Mouse (Mus musculus) gastrocnemius, adult 2 months (tissue): Measurements from ENCODE around the gene Mtr. TPM values are rescaled to one million over a fixed set of nuclear protein-coding genes. Genes with fewer than 3 reads are reported as not detected.

Experiments used
- DNase-seq: peaks from one replicate; pipeline ENCODE4 v3.0.0; 2022
- H3K27ac ChIP-seq: fragments of 200-600 bp; 2 replicates; pipeline ENCODE4 v1.8.1; 2022; ENCODE audit warnings: mild to moderate bottlenecking
- H3K4me3 ChIP-seq: fragments of 200-600 bp; 2 replicates; pipeline ENCODE4 v1.8.1; 2022; ENCODE audit warnings: mild to moderate bottlenecking, moderate library complexity
- CTCF ChIP-seq: fragments of 200-600 bp; IDR thresholded peaks from 2 replicates; pipeline ENCODE4 v1.8.1; 2022; ENCODE audit warnings: antibody characterized with exemption, mild to moderate bottlenecking, moderate library complexity
- intact Hi-C: fragments of 180-260 bp; cut with DNase I; formaldehyde crosslinking; loops from one replicate; pipeline ENCODE4 v1.15.1; 2025
- total RNA-seq, 2 experiments: library from RNA; stranded (reverse); gene quantifications; 2 replicates each; pipeline ENCODE4 v1.2.3; 2021

The Mtr gene
- total RNA-seq, 2 experiments from 2014 or later: 15.6 to 18.0 TPM

DNA sequence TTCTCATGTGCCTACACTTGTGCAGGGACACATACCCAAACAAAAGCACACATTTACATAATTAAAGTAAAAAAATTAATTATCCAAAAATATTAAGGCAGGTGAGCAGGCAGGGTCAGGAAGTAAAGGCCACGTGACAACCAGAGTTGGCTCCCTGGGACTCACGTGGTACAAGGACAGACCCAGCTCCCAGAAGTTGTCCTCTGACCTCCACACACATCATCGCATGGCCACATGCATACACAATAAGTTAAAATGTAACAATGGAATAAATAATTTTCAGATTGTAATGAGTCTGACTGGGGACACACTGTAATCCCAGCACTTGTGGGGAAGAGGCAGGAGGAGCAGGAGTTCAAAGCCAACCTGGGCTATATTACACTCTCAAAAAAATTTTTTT, 10.1 kb upstream of the Mtr start:
- no peak overlapping the region for H3K4me3 ChIP-seq
- TF ChIP-seq CTCF: no peak

DNA sequence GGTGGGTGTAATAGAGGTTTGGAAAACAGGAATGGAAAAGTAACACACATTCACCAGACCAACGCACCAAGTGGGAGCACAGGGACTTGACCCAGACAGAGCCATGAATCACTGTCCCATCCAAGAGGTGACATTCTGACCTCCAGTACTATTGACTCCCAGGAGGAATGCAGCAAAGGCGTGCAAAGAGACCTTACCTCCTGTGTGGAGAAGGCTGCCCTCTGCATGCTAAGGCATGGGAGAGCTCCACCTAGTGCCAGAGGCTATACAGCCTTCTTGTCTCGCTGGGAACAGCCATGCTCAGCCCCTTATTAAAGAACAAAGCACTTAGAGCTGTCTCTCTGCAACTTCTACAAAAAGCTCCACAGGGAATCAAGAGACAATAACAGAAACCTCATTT, 9.2 kb upstream of the Mtr start:
- intact Hi-C loops: no loop called here
- no peak overlapping the region for H3K4me3 ChIP-seq
- no peak overlapping the region for H3K27ac ChIP-seq
- DNase-seq: no peak
- TF ChIP-seq CTCF: peak; percentile 59

More for the DNA sequence above, 10.1 kb upstream of the Mtr start:
- no peak for DNase-seq
- intact Hi-C loops: no loop called here
- H3K27ac ChIP-seq: no peak overlapping the region

DNA sequence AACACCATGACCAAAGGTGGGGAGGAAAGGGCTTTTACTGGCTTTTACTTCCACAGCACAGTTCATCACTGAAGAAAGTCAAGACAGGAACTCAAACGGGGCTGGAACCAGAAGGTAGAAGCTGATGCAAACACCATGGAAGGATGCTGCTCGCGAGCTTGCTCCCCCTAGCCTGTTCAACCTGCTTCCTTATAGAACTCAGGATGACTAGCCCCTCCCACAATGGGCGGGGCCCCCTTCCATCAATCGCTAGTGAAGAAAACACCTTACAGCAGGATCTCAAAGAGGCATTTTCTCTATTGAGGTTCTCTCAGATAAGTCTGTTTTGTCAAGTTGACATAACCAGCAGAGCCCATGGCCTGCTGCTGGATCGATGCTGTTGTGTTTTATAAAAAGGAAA, 6.1 kb upstream of the Mtr start:
- DNase-seq: no peak
- H3K27ac ChIP-seq: no peak overlapping the region
- TF ChIP-seq CTCF: no peak
- H3K4me3 ChIP-seq: no peak overlapping the region
- intact Hi-C loops: no loop called here

DNA sequence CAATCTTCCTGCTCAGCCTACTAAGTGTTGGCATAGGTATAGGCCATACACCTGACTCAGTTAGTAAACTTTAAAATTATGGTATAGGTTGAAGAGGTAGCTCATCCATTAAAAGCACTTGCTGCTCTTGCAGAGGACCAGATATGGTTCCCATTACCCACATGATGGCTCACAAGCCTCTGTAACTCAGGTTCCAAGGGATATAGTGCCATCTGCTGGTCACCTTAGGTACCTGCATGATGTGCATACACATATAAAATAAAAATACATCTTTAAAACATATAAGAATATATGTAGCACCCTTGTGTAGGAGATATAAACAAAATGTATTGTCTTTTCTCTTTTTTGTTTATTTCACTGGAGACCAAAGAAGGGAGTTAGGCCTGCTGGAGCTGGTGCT, 3.6 kb upstream of the Mtr start:
- TF ChIP-seq CTCF: peak; percentile 41
- no peak for DNase-seq
- no peak overlapping the region for H3K27ac ChIP-seq
- no peak overlapping the region for H3K4me3 ChIP-seq
- intact Hi-C loops: no loop called here

DNA sequence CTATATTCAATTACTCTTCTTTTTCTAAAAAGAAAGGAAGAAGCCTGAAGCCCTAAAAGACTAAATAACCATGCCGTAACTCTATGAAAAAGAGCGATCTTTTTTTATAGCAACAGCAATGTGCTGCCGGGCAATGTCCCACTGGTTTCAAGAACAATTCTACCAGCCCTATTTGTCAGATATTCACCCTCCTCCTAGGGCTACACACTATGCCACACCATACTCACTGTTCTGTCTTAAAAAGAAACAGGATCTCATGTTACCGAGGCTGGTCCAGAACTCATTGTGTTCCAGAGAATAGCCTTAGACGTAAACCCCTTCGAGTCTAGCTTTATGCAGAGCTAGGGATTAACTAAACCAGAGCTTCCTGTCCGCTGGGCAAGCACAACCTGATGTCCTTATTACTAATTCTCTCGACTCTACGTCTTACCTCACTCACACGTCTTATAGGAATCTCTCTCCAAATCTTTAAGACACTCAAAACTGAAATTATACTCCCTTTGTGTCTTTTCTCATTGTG, 982 bp downstream of the Mtr start:
- DNase-seq: no peak
- intact Hi-C loops: loop anchor here (5.0 kb wide), 1 partner anchor 45 kb away; no protein-coding TSS in a partner anchor
- no peak for TF ChIP-seq CTCF

DNA sequence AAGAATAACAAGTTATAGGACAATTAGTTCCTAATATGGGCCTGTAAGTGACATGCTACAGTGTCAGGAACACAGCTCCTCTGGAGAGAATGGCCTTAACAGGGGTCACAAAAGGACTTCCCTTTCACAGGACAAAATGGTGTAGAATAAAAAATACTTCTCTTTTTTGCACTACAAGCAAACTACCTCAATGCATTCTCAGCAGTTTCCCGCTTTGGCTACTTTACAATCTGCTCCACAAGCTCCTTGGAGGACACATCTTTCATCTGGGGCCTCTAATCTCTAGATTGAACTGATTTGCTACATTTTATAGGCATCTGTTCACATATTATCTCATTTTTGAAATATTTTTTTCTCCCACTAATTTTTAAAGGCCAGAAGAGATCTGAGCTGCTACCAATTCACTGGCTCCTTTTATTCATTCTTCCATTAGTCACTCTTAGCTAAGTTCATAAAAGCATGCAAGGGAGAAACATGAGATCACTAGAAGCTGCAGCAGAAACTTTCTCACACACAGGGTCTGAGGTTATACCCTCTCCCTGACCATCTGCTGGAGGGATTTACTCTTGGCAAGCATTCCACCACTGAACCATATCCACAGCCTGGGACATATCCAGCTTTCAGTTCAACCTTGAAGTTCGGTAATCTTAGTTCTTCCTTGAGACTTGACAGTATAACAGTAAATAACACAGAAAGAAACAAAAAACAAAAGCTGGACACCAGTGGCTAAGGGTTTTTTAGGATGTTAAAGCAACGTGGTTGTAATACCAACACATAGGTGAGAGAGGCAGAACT, 1.8 kb downstream of the Mtr start:
- Histone ChIP-seq H3K4me3 (peak overlapping the region; percentile 96), H3K27ac (peak overlapping the region; percentile 95)
- intact Hi-C loops: loop anchor here (5.0 kb wide), 1 partner anchor 44 kb away; no protein-coding TSS in a partner anchor
- no peak for TF ChIP-seq CTCF
- no peak for DNase-seq

More for the DNA sequence above, 982 bp downstream of the Mtr start:
- Histone ChIP-seq H3K27ac (peak overlapping the region; percentile 95), H3K4me3 (peak overlapping the region; percentile 96)

DNA sequence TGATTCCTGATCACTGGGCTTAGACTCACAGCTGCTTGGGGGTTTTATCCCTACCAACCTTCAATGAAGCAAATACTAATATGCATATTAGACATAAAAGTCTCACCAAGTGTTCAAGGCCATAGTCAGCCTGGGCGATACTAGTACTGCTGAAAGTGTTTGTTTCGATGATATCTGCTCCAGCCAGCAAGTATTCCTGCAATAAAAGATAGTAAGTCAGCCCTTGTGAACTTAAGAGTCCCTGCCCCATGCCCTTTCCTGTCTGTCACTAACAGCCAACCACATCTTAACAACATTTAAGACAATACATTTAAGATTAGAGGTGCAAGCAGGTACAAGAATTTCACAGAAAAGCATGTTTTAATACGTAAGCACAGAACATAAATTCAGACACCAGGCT, 7.4 kb downstream of the Mtr start:
- no peak for TF ChIP-seq CTCF
- Histone ChIP-seq H3K27ac (no peak overlapping the region), H3K4me3 (no peak overlapping the region)
- intact Hi-C loops: no loop called here
- DNase-seq: no peak

DNA sequence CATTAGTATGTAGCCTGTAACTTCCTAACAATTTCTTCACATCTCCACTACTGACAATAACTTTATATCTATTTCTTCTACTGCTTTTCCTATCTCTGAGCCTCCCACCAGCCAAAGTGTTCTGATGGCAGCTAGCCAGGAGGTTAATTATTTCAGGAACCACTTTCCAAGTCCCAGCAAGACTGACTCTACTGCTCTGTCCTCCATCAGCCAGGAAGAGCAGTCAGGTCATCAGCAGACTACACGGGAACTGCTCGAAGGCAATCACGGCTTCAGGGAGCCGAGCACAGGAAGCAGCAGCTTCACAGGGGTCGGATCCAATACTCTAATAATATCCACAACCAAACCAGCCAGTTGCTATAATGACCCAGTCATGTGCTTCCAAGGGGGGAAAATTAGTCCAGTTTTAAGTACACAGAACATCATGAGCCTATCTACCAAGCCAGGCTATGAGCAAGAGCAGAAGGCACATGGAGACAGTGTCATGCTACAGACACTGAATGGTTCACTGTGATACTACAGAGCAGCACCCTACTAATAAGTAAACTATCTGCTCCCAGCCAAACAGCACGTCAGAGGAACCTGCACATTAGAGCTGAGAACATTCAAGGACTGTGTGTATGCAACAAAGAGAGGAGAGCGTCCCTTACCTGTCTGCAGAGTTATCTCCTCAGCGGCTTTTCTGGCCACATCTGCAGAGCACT, 8.6 kb downstream of the Mtr start:
- TF ChIP-seq CTCF: no peak
- intact Hi-C loops: no loop called here
- H3K4me3 ChIP-seq: no peak overlapping the region
- DNase-seq: no peak
- peak overlapping the region; percentile 35; the same call in 1 of the 2 replicates for H3K27ac ChIP-seq

DNA sequence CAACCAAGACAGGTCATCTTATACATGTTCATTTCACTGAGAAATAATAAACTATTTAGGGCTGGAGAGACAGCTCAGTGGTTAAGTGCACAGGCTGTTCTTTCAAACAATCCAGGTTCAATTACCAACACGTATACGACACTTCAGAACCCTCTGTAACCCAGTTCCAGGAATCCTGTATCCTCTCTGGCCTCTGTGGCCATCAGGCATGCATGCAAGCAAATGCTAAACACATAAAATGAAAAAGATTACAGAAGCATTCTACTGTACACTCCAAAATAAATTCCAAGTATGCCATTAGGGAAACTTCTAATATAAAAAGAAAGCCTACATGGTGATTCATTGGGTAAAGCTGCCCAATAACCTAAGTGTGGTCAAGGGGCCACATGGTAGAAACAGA, 12.0 kb downstream of the Mtr start:
- intact Hi-C loops: no loop called here
- no peak for TF ChIP-seq CTCF
- no peak for DNase-seq
- Histone ChIP-seq H3K27ac (no peak overlapping the region), H3K4me3 (no peak overlapping the region)

DNA sequence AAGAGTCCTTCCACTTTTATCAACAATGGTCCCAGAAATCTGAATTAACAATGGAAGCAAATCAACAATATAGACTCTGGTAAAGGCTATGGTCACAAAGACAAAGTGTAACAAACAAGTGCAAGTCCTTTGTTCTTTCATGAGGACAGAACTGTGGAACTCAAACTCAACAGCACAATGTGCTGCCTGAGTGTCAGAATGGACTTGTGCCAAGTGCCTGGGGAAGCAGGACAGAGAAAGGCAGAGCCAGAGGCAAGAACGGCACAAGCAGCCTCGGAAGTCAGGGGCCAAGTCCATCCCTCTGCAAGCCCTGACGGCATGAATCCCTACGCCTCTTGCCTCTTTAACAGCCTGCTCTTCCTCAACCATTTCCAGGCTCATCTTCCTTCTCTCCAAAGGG, 13.9 kb downstream of the Mtr start:
- no peak overlapping the region for H3K4me3 ChIP-seq
- H3K27ac ChIP-seq: no peak overlapping the region
- DNase-seq: no peak
- no peak for TF ChIP-seq CTCF
- intact Hi-C loops: no loop called here

DNA sequence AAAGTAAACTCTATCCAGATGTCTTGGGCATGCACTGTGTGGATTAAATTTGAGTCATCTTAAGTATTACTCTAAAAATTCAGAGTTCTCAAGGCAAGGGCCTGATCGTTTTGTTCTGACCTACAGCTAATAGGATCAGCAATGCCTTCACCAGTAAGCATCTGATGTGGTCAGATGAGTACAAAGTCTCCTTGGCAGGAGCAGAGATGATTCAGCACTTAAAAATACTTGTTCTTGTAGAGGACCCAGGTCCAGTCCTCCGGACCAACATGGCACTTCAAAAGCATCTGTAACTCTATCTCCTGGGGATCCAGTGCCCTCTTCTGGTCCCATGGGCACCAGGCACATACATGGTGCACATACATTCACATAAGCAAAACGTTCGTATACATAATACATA, 25.8 kb downstream of the Mtr start:
- no peak for TF ChIP-seq CTCF
- intact Hi-C loops: no loop called here
- Histone ChIP-seq H3K27ac (no peak overlapping the region), H3K4me3 (no peak overlapping the region)
- no peak for DNase-seq

DNA sequence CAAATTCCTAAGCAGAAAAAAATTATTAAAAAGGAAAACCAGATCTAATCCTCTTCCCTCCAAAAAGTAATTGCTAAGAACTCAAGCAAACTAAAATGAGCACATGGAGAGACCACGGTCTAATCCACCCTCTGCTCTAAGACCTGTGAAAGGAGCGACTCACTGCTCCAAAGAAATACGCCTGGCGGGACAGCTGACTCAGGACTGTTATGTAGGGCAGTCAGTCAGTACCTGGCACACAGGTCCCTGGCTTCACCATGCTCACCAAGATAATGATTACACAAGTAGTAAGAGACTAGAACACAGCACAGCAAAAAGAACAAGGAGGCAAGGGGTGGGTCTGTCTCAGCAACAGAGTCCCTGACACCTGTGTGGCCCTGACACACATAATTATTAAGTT, 29.7 kb downstream of the Mtr start:
- TF ChIP-seq CTCF: no peak
- intact Hi-C loops: no loop called here
- peak; percentile 54 for DNase-seq
- Histone ChIP-seq H3K4me3 (no peak overlapping the region), H3K27ac (peak overlapping the region; percentile 60)

DNA sequence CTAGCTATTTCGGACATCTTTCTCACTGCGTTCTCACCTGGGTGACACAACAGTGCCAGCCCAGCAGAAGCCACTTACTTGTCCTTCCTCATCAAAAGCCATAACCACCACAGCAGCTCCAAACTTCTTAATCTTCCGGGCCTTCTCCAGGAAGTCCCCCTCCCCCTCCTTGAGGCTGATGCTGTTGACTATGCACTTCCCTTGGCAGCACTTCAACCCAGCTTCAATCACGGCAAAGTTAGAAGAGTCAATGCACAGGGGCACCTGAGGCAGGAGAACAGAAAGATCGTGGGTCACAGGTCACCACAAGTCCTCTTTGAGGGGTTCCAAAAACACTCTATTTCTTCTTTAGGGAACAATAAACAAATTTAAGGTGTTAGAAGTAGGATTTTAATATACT, 30.3 kb downstream of the Mtr start:
- intact Hi-C loops: no loop called here
- DNase-seq: no peak
- TF ChIP-seq CTCF: no peak
- H3K4me3 ChIP-seq: no peak overlapping the region
- peak overlapping the region; percentile 60 for H3K27ac ChIP-seq

DNA sequence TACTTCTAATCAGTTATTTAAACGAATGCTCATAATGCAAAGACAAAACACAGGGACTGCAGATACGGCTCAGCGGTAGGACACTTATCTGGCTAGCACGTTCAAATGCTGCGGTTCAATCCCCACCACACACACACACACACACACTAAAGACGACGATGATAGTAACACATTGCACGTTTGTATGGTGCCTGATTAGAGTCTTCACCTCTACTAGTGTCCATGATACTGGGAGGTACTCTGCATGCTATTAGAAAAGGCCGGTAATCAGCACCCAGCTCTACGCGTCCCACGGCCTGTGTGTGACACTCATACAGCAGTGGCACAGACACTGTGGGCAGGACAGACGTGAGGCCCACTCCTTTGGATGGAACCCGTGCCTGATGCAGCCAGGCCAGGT, 39.3 kb downstream of the Mtr start:
- no peak overlapping the region for H3K4me3 ChIP-seq
- no peak for TF ChIP-seq CTCF
- no peak for DNase-seq
- no peak overlapping the region for H3K27ac ChIP-seq
- intact Hi-C loops: no loop called here
